Mouse (Mus musculus): ENCODE measurements at regions not wholly inside any gene's neighbourhood (a gene's known extent, or its start where the extent isn't known, plus 50 kb on each side); places are given as distances from the start of the nearest gene placed in this dataset.
"Not testable (repeated sequence)": the region's sequence is repeated elsewhere in the genome, so short reads cannot be mapped to it uniquely, and the experiment has no call there.

DNA sequence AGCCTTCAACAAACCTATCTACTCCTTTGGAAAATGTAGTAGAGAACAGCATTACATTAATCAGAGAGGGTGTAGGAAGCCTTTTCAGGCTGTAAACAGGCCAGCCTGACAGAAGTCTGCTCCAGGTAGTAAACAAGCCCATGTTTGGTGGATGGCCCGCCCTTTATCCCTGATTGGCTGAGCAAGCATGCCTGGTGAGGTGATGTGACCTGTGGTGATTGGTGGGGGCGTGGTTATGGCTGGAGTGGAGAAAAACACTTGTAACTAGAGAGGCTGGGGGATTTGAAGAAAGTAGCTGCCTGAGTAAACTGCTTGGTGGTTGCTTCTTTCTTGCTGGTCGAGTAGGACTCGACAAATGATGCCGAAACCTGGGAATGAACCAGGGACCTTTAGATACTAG, 621.3 kb upstream of the Dsel start:
- not testable (repeated sequence) for H3K27ac ChIP-seq (ENCODE audit: insufficient read depth, low read length); H3K4me1 ChIP-seq (ENCODE audit: control insufficient read depth, insufficient read depth, low read length); H3K4me3 ChIP-seq (ENCODE audit: insufficient read depth, low read length)

DNA sequence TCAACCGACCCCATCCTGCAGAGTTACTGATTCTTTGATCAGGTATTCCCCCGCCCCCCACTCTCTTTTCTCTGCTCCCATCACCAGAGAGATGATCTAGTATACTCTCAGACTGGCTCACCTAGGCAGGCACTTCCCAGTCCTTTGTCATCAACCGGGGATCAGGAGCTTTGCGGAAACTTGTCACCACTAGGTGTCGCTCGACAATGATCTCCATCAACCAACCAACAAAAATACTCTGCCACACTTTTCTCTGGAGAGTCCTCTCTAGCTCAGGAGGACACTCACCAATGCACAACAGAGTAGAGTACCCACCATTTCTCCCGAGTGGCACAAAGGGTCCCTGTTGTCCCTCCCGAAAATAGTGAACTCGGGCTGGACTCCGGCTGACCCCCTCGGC, 591.3 kb upstream of the Dsel start:
- no peak overlapping the region for H3K4me3 ChIP-seq (ENCODE audit: insufficient read depth, low read length)
- no peaks in the 10 kb centered on the region for H3K4me1 ChIP-seq (ENCODE audit: control insufficient read depth, insufficient read depth, low read length)
- H3K27ac ChIP-seq (ENCODE audit: insufficient read depth, low read length), result no peak overlapping the region
- TF ChIP-seq CTCF (IDR thresholded peaks at IDR 0.05; ENCODE audit: borderline replicate concordance, insufficient read depth, low read length) (no peak), POLR2A (IDR thresholded peaks at IDR 0.05; ENCODE audit: low read depth, low read length) (no peak)

DNA sequence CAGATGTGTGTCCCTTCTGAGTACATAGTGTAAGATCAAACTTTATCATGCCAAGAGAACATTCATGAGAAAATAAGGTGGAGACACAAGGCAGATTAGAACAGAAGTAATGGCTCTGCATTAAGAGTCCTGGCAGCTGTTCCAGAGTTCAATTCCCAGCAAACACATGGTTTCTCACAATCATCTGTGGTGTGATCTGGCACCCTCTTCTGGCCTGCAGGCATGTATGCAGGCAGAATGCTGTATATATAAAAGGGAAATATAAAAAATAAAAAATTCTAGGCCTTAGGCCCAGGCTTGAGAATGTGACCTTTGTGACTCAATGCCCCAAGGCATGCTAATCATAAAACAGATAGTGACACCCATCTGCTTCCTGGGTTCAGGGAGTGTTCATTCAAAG, 587.7 kb upstream of the Dsel start:
- no peak overlapping the region for H3K27ac ChIP-seq (ENCODE audit: insufficient read depth, low read length)
- no peak overlapping the region for H3K4me3 ChIP-seq (ENCODE audit: insufficient read depth, low read length)
- H3K4me1 ChIP-seq (ENCODE audit: control insufficient read depth, insufficient read depth, low read length), result no peaks in the 10 kb centered on the region
- no peak for TF ChIP-seq CTCF (IDR thresholded peaks at IDR 0.05; ENCODE audit: borderline replicate concordance, insufficient read depth, low read length)

DNA sequence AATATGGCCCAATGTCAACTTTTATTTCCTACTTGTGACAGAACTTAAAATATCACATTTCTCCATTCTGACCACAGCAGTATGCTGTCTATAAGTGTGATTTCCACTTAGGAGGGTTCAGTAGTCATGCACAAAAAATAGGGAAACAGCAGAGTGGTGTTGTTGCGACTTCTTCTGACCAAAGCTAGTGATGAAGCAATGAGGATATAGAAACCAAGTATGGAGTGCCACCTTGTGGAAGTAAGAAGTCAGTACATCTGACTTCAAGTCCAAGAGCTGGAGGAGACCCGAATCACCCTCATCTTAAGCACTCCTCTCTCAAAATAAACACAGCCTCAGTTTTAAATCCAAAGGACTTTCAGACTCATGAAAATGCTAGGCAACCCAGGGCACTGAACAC, 586.9 kb upstream of the Dsel start:
- Histone ChIP-seq H3K4me3 (ENCODE audit: insufficient read depth, low read length) (no peak overlapping the region), H3K4me1 (ENCODE audit: control insufficient read depth, insufficient read depth, low read length) (no peaks in the 10 kb centered on the region), H3K27ac (ENCODE audit: insufficient read depth, low read length) (no peak overlapping the region)
- TF ChIP-seq CTCF (IDR thresholded peaks at IDR 0.05; ENCODE audit: borderline replicate concordance, insufficient read depth, low read length), result no peak
- TF ChIP-seq POLR2A (IDR thresholded peaks at IDR 0.05; ENCODE audit: low read depth, low read length), result no peak

DNA sequence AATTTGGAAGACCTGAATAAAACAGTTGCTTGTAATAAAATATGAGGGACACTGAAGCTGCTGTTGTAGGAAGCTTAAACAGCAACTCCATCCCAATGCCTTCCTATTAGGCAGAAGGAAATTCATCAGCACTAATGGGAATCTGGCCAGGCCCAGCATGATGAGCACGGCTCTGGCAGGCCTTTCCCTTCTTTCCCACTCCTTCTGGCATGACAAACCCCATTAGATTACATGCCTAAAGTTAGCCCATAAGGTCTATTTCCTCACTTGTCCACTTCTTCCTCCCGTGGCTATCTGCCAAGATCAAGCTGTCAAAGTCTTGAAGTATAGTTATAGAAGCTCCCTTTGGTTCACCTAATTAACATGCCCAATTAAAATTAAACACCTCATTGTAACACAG, 574.4 kb upstream of the Dsel start:
- Histone ChIP-seq H3K4me3 (ENCODE audit: insufficient read depth, low read length) (no peak overlapping the region), H3K4me1 (ENCODE audit: control insufficient read depth, insufficient read depth, low read length) (no peaks in the 10 kb centered on the region), H3K27ac (ENCODE audit: insufficient read depth, low read length) (no peak overlapping the region)
- TF ChIP-seq POLR2A (IDR thresholded peaks at IDR 0.05; ENCODE audit: low read depth, low read length) (no peak), CTCF (IDR thresholded peaks at IDR 0.05; ENCODE audit: borderline replicate concordance, insufficient read depth, low read length) (no peak)

DNA sequence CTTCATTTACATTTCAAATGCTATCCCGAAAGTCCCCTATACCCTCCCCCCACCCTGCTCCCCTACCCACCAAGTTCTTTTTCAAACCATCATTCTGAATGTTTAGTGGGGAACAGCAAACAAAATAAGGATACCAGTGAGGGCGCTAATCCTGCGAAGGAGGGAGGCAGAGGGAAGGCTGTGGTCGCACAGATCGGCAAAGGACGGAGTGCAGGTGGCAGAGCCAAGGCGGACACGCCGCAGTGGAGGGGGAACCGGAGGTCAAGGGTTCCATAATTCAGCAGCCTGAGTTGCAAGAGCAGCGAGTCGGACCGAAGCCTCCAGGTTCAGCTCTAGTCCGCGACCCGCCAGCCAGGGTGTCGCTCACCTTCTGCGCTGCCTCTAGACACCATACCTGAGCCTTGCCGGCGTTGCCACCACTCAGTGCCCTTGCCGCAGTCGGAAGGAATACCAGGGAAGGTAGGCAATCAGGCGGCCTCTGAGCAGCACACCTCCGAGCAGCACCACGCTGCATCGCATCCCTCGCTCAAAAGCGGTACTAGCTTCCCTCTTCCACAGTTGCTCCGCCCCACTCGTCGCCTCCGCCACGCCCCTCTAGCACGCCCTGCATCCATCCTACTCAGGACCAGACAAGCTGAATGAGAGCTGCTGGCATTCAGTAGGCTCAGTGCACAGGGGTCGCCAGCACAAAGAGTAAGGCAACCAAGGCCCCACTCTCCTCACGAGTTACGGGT, 551.8 kb upstream of the Dsel start:
- Histone ChIP-seq H3K4me3 (ENCODE audit: insufficient read depth, low read length) (0 out of 2 replicates have a peak overlapping the region, but pooled peaks have one; percentile 17), H3K27ac (ENCODE audit: insufficient read depth, low read length) (no peak overlapping the region)
- TF ChIP-seq POLR2A (IDR thresholded peaks at IDR 0.05; ENCODE audit: low read depth, low read length) (no peak), CTCF (IDR thresholded peaks at IDR 0.05; ENCODE audit: borderline replicate concordance, insufficient read depth, low read length) (no peak)

DNA sequence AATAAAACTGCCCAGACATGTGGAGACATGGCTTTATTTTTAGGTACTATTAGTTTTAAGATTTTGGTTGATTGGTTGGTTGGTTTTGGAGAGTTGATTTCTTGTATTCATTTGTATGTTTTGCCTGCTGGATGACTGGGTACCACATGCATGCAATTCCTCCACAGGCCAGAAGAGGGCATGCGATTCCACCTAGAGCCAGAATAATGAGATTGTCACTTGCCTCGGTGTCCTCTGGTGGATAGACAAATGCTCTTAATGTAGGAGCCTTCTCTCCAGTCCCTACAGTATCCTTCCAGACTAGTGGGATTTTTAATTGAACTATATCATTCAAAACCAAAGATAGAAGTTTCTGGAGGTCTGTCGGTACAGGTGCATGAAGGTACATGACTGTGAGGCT, 524.1 kb upstream of the Dsel start:
- H3K4me1 ChIP-seq (ENCODE audit: control insufficient read depth, insufficient read depth, low read length), result no peaks in the 10 kb centered on the region
- H3K27ac ChIP-seq (ENCODE audit: insufficient read depth, low read length), result no peak overlapping the region
- H3K4me3 ChIP-seq (ENCODE audit: insufficient read depth, low read length), result no peak overlapping the region
- TF ChIP-seq CTCF (IDR thresholded peaks at IDR 0.05; ENCODE audit: borderline replicate concordance, insufficient read depth, low read length) (peak; percentile 58; the same call in 1 of the 2 replicates), POLR2A (IDR thresholded peaks at IDR 0.05; ENCODE audit: low read depth, low read length) (no peak)

More for the DNA sequence above, 551.8 kb upstream of the Dsel start:
- no peaks in the 10 kb centered on the region for H3K4me1 ChIP-seq (ENCODE audit: control insufficient read depth, insufficient read depth, low read length)

DNA sequence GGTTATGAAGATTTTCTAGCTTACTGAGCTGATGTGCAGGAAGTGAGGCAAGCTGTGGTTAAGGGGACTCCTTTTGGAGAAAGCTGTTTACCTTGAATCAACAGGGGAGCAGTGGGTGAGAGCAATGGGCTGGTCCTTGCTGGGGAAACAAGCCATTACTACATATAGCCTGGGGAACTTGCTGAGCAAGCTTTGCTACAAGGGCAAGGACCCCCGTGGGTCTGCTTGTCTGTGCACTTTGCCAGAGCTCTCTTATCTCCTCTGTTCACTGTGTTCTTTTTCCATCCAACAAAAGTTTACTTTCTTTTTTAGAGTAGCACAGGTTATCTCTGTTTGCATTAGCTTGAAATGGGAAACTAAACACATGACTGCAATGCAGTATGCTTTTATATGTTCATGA, 519.3 kb upstream of the Dsel start:
- Histone ChIP-seq H3K4me1 (ENCODE audit: control insufficient read depth, insufficient read depth, low read length) (no peaks in the 10 kb centered on the region), H3K27ac (ENCODE audit: insufficient read depth, low read length) (no peak overlapping the region), H3K4me3 (ENCODE audit: insufficient read depth, low read length) (no peak overlapping the region)
- no peak for TF ChIP-seq CTCF (IDR thresholded peaks at IDR 0.05; ENCODE audit: borderline replicate concordance, insufficient read depth, low read length)
- no peak for TF ChIP-seq POLR2A (IDR thresholded peaks at IDR 0.05; ENCODE audit: low read depth, low read length)

DNA sequence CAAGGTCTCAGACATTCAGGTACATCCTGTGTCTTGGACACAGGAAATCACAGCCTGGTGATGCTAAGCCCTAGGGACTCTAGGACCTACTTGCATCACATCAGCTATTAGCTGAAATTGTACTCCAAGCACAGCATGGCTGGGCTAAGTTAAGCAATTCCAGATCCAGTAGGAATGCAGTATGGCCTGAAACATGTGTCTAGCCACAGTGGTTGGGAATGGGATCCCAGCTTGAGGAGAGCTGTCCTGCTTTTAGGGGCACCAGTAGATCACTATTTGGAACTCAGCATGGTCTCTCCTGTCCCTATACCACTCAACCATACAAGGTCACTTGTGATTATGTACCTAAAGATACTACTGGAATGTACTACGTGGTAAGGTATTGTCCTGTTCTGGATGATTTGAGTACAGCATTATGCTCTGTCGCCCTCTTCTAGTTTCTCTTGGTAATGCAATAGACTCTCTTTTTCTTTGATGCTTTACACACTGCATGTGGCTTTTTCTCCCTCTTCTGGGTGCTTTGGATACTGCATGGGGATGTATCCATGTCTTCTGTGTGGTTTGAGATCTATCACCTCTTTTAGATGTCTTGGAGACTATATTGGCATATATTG, 515.0 kb upstream of the Dsel start:
- TF ChIP-seq POLR2A (IDR thresholded peaks at IDR 0.05; ENCODE audit: low read depth, low read length) (no peak), CTCF (IDR thresholded peaks at IDR 0.05; ENCODE audit: borderline replicate concordance, insufficient read depth, low read length) (no peak)
- Histone ChIP-seq H3K4me1 (ENCODE audit: control insufficient read depth, insufficient read depth, low read length) (no peaks in the 10 kb centered on the region), H3K4me3 (ENCODE audit: insufficient read depth, low read length) (no peak overlapping the region), H3K27ac (ENCODE audit: insufficient read depth, low read length) (no peak overlapping the region)

DNA sequence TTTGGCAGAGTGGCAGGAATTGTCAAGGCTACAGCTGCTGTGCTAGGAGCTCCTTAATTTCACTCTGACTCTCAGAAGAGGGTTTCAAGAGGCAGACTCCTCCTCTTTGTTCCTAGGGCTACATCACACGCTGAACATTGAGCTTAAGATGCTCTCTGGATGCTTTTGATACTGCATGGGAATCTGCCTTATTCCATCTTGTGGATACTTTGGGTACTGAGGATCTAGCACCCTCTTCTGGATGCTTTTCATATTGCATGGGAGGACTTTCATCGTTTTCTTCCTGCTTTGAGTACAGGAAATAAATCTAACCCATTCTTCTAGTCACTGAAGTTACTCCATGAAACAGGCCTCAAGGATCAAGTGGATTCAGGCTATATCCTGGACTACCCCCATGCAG, 513.9 kb upstream of the Dsel start:
- Histone ChIP-seq H3K27ac (ENCODE audit: insufficient read depth, low read length) (no peak overlapping the region), H3K4me1 (ENCODE audit: control insufficient read depth, insufficient read depth, low read length) (no peaks in the 10 kb centered on the region), H3K4me3 (ENCODE audit: insufficient read depth, low read length) (no peak overlapping the region)
- TF ChIP-seq CTCF (IDR thresholded peaks at IDR 0.05; ENCODE audit: borderline replicate concordance, insufficient read depth, low read length) (no peak), POLR2A (IDR thresholded peaks at IDR 0.05; ENCODE audit: low read depth, low read length) (no peak)
